Mouse (Mus musculus): Measurements from ENCODE around the gene Phf2.
A peak's percentile ranks its signal among the peaks of the same experiment; 100 is the strongest.

The Phf2 gene

DNA sequence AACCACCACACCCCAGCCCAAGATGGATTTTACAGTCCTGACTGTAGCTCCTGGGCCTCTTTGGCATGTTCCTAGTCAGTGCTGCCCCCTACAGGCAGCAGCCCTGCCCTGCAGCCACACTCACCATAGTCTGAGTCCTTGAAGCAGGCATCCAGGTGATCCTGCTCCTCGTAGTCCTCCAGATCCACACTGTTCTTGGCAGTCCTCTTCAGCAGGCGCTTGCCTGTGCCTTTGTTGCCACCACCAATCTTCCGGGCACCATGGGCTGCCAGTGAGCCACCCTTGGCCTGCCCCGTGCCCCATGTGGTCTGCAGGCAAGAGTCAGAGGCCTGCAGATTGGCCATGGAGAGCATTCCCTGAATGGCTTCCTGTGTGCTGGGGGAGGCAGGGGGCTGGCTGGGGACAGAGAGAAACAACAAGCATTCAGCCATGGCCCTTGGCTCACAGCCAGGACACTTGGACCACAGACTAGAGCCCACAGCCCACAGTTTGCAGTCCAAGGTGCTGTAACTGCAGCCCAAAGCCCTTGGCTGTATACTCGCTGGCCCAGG lies 63.4 kb downstream of the Phf2 start:
- DNase-seq (ENCODE audit: low read depth, low spot score): no peak

GRCm38 (mm10) chr13:48802181-48802580 lies 68.7 kb downstream of the Phf2 start:
- DNase-seq (ENCODE audit: low read depth, low spot score): no peak

DNA sequence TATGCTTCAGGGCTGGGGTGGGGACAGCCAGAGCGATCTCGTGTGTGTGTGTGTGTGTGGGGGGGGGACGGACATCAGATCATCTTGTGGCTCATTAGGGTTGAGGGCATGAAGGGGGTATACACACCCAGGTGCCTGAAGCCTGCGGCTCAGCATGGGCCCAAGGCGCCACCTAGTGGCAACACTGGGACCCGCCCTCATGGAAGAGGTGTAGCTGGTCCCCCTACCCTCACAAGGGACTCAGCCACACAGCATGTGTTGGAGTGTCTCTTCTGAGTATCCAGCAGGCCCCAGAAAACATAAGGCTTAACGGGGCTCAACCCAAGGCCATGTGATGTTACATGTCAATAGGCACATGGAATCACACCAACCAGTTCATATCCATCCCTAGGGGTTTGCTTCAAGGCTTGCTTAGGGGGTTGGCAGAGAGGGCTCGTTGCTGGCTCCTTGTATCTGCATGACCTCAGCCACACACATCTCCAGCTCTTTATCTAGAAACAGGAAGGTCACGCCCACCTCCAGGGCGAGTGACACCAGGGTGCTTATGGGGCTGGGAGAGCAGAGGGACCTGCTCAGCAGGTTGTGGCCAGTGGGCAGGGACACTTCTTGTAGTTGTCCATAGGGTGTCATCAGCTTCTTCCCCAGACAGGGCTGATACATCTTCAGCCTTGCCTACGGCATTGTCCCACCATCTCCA lies 69.9 kb downstream of the Phf2 start:
- DNase-seq (ENCODE audit: low read depth, low spot score): peak; percentile 54

DNA sequence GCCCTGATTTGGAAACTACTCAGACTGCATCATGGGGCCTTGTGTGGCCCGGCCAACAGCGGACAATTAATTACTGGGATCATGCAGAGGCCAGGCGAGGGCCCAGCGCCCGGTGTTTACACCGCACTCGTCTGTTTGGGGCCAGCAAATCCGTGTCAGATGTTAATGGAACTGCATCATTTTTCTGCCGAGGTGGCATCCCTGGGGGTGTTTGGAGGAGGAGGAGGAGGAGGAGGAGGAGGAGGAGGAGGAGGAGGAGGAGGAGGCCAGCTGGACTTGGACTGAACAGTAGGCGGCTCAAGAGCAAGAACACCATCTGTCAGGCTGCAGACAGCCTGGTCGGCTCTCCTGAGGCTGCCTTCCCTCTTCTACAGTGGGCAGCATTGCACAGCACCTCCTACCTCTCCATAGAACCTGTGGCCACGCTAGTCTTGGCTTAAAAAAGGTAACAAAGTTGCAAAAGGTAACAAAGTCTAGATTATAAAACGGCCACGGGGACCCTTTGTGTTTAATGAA lies 72.6 kb downstream of the Phf2 start:
- no peak for DNase-seq (ENCODE audit: low read depth, low spot score)

GRCm38 (mm10) chr13:48796906-48797305 lies 74.0 kb downstream of the Phf2 start:
- DNase-seq (ENCODE audit: low read depth, low spot score): no peak

GRCm38 (mm10) chr13:48795711-48796110 lies 75.2 kb downstream of the Phf2 start:
- no peak for DNase-seq (ENCODE audit: low read depth, low spot score)

DNA sequence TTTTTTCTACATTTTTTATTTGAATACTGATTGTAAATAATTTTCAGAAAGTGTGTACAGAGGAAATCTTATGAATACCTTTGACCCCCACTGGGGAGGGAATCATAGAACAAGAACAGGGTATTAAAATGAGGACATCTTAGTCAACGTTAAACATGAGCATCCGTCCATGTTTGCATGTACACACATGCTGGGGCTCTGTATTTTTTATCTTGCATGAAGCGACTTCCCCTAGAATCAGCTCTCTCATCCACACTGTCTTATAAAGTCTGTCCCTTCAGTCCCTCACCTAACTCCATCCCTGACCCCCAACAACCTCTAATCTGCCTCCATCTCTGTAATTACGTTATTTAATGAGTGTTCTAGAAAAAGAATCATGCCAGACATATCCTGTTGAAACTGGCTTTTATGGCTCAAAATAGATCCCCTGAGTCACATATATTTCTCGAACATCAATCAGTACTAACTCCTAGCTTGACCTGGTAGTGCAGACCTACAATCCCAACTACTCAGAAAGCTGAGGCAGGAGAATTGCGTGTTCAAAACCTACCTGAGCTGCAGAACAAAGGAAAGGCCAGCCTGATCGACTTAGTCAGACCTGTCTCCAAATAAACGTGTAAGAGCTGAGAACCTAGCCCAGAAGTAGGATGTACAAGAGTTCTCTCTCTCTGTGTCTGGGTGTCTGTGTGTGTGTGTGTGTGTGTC lies 86.2 kb downstream of the Phf2 start:
- DNase-seq (ENCODE audit: low read depth, low spot score): no peak

- DNase-seq (ENCODE audit: low read depth, low spot score): no peak
Measured at GRCm38 (mm10) chr13:48784151-48784550, 86.8 kb downstream of the Phf2 start.

- no peak for DNase-seq (ENCODE audit: low read depth, low spot score)
Measured at GRCm38 (mm10) chr13:48782727-48783725, 87.9 kb downstream of the Phf2 start.

GRCm38 (mm10) chr13:48780345-48781010 lies 90.4 kb downstream of the Phf2 start:
- DNase-seq (ENCODE audit: low read depth, low spot score): no peak

- DNase-seq (ENCODE audit: low read depth, low spot score): no peak
Measured at GRCm38 (mm10) chr13:48779592-48780344, 91.2 kb downstream of the Phf2 start.

DNA sequence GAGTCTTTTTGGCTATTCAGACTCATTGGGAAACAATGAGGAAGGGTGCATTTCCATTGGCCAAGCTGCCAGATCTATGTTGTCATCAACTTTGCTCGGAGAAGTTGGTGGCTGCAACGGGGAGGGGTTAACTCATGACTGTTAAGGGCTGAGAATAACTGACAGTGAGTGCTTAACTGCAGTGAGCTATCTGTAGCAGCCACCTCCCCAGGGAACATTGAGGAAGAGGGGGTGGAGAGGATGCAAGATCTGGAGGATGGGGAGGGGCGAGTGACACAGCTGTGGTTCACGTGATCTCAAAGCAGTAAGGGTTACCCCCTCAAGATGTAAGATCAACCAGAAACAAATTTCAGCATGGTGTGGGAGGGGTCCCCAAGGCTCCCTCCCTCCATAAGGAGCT lies 92.8 kb downstream of the Phf2 start:
- no peak for DNase-seq (ENCODE audit: low read depth, low spot score)

GRCm38 (mm10) chr13:48774506-48774905 lies 96.4 kb downstream of the Phf2 start:
- DNase-seq (ENCODE audit: low read depth, low spot score): no peak

DNA sequence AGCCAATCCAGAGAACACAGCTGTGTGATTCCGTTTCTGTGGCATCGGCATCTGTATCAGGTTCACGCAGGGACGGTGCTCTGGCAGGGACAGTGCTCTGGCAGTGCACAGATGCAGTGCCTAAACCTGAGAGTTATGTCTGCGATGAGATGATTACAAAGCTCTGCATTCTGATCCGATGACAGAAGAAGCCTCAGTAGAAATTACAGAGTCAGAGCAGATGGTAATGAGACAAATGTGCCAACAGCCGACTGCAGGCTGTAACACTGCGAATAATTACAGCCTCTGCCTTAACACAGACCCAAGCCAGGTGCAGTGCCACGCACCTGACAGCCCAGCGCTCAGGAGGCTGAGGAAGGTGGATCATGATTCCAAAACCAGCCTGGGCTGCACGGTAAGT lies 102.8 kb downstream of the Phf2 start:
- no peak for DNase-seq (ENCODE audit: low read depth, low spot score)

- DNase-seq (ENCODE audit: low read depth, low spot score): no peak
Measured at GRCm38 (mm10) chr13:48763701-48764245, 107.1 kb downstream of the Phf2 start.

DNA sequence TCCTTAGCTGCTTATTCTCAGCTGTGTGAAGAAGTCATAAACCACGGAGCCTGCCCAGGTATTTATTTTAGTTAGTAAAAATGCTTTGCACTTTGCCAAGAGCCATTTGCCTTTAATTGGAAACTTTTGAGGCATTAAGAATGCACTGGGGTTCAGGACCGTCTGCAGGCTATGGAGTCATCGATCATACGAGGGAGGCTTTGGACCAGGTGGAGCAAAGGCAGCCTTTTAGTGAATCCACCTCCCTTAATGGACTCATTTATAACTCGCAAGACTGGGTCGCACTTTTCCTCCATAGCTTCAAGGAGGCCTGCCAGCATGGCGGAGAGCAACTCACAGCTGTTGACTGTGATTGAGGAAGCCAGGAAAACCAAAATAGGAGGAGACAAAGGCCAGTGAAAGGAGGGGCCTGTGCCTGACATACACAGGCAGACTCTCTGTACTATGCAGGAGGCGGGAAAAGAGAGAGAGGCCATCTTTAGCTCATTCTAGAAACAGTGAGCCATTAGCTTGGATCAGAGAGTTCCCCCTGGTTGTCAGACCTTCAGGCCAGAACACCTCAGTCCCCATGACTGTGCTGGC lies 110.0 kb downstream of the Phf2 start:
- no peak for DNase-seq (ENCODE audit: low read depth, low spot score)

GRCm38 (mm10) chr13:48756769-48757168 lies 114.2 kb downstream of the Phf2 start:
- no peak for DNase-seq (ENCODE audit: low read depth, low spot score)

Data from embryo, embryonic 11.5 days (tissue).